Mouse (Mus musculus) CD4-positive helper T cell, adult 2 months (primary cell): ENCODE results near the gene Il12a.
"Not testable (repeated sequence)": the region's sequence is repeated elsewhere in the genome, so short reads cannot be mapped to it uniquely, and the experiment has no call there.

Experiments
- DNase-seq: peaks from one replicate; pipeline ENCODE4 v3.0.0-alpha.2; 2012; ENCODE audit warnings: low read depth, missing footprints, low spot score

Gene Il12a

DNA sequence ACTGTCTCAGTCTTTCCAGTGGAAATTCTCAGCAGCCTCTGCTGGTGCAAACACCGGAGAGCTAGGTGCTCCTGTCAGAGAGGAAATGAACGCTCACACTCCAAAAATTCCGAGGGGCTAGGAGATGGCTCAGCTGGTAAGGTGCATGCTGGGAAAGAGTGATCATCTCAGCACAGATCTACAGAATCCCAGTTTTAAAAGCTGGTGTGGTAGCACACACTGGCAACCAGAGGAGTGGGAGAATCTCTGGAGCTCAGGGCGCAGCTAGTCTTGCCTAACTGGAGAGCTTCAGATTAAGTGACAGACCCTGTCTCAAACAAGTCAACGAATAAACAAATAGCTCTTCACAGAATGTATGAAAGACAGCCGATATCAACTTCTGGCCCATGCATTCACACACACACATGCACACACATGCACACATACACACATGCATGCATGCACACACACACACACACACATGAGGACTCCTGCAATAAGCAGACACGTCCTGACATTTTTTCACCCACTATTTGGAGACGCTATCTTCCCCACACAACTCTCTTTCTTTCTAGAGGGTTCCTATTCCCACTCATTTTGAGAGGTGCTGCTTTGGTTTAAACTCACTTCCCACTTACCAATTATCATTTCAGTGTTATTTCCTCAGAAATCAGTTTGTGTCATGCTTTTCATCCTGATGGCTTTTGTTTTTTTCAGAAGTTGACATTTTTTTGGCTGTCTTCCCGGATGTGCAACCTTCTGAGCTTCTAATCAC, 52.5 kb downstream of the Il12a start:
- no peak for DNase-seq

DNA sequence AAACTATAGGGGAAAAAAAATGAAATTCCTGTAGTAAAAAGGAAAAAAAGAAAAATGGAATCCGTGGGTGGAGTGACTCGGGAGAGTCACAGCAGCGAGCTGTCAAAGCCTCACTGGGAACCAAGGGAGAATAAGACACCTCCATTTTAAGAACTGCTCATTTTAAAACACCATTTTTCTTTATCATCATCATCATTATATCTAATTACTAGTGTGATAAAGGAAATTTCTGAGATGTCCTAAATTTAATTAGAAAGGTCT, 53.0 kb downstream of the Il12a start:
- DNase-seq = no peak

DNA sequence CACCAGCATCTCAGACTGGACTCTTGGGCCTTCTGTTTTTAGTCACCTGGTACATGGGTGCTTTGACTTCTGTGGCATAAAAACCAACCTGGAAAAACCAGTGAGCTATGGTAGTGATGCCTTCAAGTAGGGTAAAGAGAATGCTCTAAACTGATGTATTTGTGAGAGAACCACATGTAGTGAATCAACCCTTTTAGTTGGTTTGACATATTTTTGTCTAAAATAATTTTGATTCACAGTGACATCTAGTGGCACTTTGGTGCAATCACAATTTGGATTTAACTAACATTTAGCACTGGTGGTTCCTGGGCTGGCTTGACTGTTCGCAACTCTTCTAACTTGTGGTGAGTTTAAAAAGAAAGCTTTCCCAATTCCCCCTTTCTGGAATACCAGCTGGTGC, 53.7 kb downstream of the Il12a start:
- DNase-seq = peak; percentile 35

DNA sequence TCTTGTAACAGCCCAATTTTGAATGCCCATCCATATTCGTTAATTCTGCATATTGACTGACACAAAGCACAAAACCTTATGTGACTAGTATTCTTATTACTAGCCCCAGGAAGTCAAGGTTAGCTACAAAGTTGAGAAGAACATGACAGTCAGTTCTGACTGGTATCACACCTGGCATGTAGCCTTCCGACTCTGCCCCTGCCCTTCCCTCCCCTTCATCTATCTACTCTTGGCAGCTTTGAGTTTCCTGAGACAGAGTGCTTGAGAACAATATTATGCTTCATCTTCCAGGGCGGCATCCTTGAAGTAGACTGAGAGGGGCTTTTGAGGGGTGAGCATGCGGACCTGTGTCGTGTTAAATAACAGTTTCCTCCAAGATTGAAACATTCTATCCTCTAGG, 54.6 kb downstream of the Il12a start:
- no peak for DNase-seq

DNA sequence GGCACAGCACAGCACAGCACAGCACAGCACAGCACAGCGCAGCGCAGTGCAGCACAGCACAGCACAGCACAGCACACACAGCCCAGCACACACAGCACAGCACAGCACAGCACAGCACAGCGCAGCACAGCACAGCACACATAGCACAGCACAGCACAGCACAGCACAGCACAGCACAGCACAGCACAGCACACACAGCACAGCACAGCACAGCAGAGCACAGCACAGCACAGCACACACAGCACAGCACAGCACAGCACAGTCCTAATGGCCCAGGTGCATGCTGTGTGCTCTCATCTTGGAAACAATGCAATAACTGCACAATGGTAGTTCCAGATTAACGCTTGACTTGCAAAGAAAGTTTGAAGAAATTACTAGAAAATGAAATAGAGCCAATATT, 55.8 kb downstream of the Il12a start:
- not testable (repeated sequence) for DNase-seq
